Mouse (Mus musculus) retina, postnatal 1 day (tissue): ENCODE data around the gene Cacna1f.

Source experiments
- DNase-seq: peaks from one replicate; pipeline ENCODE4 v3.0.0-alpha.2; 2012

Gene Cacna1f

DNA sequence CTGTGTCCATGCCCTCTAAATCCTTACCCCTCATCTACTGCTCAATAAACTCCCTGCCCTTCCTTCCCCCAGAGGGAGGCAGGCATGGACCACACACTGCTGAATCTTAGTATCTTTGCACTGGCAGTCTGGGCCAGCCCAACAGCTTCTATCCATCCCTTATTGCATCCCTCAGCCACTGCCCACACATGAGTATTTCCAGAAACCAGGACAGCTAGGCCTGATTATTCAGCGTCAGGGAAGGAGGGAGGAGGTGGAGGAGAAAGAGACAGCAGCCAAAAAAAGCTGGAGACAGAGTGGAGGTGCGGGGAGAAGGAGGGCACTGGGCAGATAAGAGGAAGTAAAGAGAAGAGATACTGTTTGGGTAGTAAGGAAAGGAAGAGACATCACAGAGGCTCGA is 28.2 kb downstream of the Cacna1f start:
- DNase-seq: no peak

DNA sequence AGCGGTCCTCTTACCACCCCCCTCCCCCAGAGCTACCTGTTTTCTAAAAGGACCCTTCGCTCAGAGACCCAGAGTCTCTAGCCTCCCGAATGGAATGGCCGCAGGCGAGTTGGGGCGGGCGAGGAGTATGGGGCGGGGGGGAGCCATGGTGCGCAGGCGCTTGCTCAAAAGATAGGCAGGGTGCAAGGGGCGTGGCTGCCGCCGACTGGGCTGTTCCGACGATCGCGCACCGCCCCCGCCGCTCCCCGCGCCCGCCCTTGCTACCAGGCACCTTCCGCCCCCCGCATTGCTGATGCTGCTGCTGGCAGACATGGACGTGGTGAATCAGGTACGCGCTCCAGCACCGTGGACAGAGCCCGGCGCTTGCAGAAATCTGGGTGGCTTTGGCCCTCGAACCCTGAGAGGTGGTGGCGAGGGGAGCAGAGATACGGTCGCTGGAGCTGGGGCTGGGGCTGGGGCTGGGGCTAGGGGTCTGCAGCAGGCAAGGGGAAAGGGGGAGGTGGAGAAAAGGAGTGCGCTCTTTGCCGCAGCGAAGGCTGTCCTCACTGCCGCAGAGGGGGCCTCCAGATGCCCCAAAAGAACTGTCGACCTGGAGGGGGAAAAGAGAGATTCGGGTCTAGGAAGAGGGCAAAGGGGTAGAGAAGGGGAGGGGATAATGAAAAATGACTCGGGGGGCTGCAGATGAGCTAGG is 31.7 kb downstream of the Cacna1f start, which contains the start of gene Syp:
Gene Syp (plus strand): TSS at position 71 of the 691 bp plus-strand sequence.
- DNase-seq: peak; percentile 87

DNA sequence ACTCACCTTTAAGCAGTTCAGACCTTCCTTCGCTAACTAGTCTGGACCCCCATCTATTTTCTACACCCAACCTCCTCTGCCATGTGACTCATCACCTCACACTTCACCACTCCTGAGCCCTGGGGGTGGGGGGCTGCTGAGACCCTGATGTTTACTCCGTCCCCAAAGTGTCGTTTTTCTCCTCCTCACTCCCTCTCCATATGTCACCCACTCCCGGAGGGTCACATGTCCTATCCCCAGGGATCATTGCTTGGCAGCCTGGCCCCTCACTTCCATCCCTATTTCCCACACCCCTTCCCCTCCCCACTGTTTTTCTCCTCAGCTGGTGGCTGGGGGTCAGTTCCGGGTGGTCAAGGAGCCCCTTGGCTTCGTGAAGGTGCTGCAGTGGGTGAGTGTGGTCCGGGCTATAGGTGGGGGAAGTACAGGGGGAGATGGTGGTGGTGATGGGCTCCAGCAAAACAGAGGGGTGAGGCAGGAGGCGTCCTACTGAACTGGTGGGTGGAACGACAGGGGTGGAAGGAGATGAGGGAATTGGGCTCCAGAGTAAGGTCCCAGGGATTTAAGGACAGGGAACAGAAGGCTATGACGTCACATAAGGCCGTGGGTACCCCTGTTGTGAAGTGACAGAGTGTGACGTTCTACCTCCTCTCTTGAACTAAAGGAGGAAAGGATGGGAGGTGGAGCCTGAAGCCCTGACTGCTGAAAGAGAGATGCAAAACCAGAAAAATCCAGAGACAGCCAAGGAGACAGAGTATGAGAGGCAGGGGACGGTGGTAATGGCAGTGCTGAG is 32.8 kb downstream of the Cacna1f start:
- DNase-seq: peak; percentile 25

DNA sequence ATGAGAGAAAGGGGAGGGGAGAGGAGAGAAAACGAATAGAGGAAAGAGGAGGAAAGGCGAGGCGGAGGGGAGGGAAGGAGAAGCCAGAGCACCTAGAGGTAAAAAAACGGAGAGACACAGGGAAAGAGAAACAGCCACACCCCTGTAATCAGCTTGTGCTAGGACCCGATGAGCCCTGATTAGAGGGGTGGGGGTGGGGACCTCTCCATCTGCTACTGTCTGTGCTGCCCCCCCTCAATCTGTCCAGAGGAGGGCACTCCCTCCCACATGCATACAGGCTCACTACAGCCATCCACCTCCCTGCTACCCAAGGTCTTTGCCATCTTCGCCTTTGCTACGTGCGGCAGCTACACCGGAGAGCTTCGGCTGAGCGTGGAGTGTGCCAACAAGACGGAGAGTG is 33.9 kb downstream of the Cacna1f start:
- peak; percentile 75 for DNase-seq

DNA sequence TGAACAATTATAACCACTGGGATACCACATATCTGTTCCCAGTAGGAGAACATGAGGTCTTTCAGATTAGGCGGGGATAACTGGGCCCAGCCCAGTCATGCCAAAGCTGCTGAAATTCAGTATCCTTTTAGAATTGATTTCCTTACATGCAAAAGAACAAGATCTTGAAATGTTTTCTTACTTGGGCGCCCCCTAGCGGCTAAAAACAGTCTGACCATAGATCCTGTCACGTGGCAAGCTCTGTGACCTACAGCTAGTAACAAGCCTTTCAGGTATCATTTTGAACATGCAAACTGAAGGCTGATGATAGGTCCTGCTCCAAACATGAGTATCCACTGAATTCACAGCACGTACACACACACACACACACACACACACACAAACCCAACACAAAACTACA is 38.5 kb downstream of the Cacna1f start:
- peak; percentile 82 for DNase-seq

DNA sequence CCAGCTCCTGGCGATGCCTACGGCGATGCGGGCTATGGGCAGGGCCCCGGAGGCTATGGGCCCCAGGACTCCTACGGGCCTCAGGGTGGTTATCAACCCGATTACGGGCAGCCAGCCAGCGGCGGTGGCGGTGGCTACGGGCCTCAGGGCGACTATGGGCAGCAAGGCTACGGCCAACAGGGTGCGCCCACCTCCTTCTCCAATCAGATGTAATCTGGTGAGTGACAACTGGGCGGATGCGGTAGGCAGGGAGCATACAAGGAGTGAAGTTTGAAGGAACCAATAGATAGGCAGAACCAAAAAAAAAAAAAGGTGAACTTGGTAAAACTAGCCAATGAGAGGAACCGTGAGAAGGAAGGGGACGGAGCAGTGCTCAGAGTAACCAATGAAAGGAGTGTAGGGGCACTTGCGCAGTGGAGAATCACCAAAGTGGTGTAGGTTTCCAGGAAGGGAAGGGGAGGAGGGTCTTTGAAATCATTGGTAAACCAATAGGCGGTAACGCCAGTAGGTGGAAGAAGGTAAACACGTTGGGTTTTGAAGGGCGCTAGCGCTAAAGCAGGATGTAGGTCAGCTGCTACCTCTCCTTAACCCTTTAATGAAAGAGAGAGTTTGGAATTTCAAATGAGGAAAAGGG is 41.9 kb downstream of the Cacna1f start:
- peak; percentile 95 for DNase-seq

DNA sequence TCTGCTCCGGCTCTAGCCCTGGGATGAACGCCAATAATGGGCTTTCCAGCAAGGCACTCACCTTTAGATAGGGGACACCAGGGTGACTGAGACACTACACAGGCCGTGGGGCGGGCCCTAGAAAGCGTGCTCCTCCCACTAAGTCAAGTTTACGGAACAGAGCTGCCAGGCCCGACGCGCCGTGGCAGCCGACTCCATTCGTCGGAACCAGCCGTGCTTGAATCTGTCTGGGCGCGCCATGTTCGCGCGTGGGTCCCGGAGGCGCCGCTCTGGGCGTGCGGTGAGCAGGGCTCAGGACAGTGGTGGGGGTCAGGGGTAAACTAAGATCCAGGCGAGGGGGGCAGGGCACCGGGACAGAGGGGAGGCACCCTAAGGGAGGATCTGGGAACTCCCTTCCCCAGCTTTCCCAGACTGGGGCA is 50.3 kb downstream of the Cacna1f start, which contains the start of gene Prickle3:
Gene Prickle3 (plus strand): TSS at position 40 of the 419 bp plus-strand sequence.
- DNase-seq: peak; percentile 33

DNA sequence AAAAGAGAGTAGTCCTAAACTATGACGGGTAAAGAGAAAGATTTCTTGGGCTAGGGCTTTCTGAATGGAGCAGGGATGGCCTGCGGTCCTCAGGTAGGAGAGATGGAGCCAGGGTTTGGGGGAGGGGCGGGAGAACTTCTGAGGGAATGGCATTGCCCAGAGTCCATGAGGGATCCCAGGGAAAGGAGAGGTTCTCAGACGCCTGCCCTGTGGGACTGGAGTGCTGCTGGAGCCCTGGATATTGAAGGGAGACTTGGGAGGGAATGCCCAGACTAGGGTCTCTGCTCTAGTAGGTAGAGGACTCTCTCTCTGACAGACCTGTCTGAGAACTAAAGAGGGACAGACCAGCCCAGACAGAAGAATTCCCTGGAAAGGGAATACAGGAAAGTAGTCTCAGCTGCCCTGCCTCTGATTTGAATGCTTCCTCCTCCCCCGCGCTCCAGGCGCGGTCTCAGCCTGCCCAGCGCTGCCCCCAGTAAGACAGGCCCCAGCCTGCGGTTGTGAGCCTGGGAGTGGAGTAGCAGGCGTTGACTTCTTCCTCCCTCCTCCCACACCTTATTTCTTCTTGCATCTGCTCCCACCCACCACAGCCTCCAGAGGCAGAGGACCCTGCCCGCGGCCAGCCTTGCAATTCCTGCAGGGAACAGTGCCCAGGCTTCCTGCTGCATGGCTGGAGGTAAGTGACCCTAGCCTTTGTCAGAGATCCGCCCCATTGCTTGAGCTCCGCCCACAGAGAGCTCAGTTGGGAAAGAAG is 51.3 kb downstream of the Cacna1f start:
- DNase-seq: peak; percentile 53

DNA sequence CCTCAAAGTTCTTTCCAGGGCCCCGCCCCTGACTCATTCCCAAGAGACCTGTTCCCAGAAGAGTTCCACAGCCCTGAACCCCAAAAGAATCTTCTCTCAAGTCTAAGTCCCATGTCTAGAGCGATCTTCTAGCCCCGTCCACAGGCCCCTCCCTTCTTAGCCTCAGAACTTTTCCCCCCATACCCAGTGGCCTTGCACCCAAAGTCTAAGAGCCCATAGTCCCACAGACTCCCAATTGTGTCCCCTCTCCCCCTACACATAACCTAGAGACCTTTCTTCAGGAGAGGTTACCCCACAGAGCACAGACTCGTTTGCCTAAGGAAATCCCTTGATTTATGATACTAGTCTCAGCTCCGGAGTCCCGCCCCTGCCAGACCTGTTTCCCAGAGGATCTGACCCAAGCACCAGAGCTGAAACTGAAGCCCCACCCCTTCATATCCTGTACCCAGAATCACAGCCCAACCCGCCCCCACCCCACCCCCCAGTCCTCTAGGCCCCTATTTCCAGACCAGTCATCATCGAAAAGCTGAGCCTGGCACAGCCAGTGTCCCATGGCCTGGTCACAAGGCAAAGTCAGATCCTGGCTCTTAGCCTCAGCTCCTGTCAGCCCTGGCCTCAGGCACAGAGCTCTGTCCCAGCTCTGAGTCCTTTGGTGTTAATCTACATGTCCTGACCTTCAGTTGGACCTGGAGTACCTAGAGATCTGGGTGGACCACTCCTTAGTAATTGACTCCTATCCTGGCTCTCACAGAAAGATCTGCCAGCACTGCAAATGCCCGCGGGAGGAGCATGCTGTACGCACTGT is 52.1 kb downstream of the Cacna1f start:
- no peak for DNase-seq

DNA sequence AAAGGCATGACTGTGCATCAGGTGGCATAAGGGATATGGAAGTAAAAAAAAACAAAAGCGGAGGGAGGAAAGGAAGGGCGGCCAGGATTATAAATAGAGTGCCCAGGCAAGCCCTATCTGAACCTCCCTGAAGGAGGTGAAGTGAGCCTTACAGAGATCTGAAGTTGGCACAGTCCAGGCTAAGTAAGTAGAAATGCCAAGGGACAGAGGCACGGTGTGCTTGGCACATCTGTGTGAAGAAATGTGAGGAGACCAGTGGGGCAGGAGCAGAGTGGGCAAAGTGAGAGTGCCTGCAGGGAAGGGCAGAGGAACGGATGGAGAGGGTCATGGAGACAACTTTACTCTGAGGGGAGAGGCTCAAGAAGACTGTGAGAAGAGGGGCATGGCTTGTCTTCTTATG is 54.2 kb downstream of the Cacna1f start:
- no peak for DNase-seq

DNA sequence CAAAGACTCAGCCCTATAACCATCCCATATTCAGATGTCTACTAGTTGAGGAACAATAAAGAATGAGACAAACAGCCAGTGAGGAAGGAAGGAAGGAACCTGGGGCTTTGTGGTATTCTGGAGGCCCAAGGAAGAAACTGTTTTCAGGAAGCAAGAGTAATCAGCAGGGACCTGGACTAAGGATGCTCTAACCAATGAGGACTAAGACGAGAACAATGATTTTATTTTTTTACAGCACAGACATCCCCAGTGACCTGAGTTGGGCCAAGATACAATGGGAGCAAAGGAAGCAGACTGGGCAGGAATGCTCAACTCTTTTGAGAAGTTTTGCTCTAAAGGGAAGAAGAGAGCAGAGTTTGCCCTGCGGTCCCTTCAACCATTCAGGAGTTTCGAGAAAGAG is 56.1 kb downstream of the Cacna1f start:
- DNase-seq: no peak

DNA sequence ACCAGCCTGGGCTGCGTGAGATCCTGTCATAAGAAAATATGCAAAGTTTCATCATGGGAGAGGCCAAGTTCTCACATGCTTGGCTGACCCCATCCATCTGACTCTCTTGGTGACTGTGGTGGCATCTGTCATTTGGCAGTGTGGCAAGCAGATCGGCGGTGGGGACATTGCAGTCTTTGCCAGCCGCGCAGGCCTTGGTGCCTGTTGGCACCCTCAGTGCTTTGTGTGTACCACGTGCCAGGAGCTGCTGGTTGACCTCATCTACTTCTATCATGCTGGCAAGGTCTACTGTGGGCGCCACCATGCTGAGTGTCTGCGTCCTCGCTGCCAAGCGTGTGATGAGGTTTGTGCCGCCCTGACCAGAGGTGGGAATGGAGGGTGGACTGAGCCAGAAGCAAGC is 57.9 kb downstream of the Cacna1f start:
- DNase-seq: no peak

DNA sequence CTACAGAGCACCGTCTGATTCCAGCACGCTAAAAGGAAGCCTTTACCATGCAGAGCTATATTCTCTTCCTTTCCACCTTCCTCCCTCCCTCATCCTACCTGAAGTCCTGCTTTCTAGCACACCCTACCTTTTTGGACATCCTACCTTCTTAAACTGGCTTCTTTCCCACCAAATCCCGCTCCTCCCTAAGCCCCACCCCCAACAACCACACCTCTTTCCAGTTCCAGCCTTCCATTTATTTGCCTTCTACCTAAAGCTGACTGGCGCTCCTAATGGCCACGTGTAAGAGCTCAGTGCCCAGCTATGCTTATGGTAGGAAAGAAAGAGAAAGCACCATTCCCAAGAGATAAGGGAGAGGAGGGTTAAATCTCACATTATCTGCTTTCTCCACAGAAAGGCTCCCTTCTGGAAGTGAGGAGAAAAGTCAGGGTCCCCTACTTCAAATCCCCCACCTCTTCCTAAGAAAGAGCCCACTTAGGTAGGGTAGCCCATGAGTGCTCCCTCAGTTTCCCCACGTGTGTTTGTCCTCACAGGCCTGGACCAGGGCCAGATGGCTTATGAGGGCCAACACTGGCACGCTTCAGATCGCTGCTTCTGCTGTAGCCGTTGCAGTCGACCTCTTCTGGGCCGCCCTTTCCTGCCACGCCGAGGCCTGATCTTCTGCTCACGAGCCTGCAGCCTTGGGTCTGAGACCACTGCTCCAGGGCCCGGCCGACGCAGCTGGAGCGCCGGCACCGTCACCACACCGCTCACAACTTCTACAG is 59.0 kb downstream of the Cacna1f start:
- no peak for DNase-seq

DNA sequence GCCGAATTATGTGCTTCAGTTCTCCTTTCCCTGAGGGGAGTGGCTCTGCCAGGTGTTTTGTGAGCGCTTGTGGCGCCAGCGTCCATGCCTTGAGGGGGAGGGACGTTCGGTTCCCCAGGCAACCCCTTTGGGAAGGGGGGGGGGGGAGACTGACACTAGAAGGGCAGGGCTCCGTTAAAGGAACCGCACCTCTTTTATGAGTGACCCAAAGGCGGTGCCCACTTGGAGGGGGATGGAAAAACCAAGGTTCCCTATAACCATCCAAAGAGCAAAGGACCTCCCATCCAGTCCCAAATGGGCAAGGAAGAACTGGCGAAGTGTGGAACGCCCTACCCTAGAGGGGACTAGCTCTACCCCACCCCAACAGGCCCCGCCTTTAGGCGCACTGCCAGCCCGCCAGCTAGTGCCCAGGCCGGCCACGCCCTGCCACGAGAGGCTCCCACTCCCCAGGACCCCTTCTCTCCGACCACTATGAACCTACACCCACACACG is 63.6 kb downstream of the Cacna1f start:
- DNase-seq: peak; percentile 72

DNA sequence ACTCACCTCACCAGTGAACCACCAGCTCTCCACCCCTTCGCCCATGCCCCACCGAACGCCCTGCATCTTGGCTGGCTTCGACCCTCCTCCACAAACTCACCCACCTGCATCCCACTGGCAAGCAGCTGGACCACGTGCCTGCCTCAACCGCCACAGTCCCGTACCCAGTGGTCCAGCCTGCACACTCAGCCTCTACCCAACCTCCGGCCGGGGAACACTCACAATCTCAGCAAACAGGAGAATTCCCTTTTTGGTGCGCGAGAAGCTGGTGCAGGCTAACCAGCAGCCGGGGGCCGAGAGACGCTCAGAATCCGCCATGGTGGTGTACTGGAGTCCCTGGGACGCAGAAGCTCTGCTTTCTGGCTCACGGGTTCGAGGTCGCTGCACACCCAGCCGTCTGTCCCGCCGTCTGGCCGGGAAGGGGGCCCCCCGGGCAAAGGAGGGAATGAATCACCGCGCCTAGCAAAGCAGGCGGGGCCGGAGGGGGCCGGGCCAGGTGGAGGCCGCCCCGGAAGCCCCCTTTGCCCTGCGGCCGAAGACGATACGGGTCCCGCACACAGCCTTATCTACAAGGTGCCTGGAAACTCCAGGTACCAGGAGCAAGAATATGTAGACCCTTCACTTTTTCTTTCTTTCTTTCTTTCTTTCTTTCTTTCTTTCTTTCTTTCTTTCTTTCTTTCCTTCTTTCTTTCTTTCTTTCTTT is 64.2 kb downstream of the Cacna1f start, which contains the start of gene Plp2:
Gene Plp2 (minus strand): TSS at position 470 of the 703 bp plus-strand sequence.
- DNase-seq: no peak

DNA sequence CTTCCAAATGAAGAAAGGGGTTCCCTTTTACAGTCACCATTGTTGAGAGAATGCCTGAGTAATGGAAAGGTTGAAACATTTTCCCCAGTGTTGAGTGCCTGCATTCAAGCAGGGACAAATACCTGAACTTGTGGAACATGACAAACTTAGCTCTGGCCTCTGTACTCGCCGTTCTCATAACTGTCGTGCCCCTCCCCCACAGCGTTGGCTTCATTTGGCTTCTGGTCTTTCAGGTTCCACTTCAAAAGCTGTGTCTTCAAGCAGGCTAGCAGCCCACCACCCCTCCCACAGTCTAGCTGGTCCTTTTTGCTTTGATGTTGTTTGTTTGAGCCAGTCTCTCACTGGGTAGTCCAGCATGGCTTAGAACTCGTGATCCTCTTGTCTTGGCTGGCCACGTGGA is 65.9 kb downstream of the Cacna1f start:
- no peak for DNase-seq

DNA sequence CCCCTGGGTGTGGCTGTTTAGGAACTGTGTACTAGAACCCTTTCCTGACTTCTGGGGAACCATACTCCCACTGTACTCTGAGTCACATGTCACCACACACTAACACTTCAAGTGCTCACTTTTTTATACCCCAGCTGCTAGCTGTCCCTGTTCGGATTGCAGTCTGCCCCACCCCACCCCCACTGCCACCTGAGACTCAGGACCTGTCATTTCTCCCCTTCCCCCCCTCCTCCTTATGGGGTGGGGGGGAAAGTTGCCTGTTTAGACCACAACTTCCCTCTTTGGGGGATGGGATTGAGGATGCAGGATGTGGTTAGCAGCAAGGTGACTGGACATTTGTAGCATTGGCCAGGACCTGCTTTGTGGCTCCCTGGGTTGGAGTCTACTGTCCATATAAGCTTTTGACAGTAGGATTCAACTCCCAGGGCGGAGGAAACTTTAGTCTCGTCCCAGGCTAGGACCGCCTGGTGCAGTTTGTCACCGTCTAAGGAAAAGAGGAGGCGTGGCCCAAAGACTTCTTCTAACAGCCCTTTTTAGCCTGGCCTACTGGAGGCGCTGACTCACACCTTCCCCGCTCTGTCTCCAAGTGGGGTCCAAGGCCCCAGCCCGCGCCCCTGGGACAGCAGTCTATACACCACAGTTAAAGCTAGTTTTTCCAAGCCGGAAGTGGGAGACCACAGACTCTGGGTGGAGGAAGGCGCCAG is 66.8 kb downstream of the Cacna1f start:
- DNase-seq: no peak

DNA sequence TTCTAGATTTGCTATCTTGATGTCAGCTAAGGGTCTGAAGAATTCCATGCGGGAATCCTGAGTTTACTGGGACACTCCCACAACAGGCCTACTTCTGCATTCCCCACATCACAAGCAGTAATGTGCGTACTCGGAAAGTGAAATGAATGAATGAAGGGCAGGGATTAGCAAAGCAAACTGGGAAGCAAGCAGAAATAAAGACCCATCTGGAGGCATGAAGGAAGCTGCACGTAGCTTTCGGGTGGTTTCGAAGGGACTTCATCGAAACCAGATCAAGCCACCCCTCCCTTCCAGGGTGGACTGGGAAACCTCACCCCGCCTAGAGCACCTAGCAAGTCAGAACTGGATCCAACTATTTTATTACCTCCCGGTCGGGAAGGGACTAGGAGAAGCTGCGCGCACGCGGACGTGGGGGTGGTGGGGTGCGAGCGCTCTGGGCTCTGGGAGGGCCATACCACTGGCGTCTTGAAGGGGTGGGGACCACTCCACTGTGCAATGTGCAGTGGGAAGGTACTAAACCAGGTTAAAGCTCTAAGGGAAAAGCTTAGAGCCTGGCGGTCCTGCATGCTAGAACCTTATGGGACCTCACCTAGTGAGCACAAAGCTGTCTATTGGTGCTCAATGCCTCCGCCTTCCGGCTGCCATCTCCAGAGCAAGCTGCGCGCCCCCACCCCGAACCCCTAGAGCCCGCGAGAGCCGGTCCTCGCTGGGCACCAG is 67.6 kb downstream of the Cacna1f start:
- DNase-seq: peak; percentile 34

DNA sequence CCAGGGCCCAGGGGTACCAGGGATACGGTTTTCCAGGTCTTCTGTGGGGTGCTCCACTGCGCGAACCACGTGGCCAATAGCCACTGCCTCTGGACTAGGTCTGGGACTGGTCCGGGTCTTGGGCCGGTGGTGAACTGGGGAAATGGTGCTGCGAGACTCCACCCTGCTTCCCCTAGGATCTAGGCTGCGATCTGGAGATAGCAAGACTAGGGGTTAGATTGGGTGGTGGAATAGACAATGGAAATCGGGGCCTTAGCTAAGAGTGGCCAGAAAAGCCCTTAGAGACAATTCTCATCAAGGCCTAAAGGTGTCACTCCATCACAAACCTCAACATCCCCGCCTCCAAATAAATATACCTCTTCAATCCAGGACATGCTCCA is 68.1 kb downstream of the Cacna1f start:
- DNase-seq: no peak
